Mouse (Mus musculus) layer of hippocampus, adult 8-10 months (tissue): Measurements from ENCODE around the gene Fam166a. TPM values are rescaled to one million over a fixed set of nuclear protein-coding genes. Genes with fewer than 3 reads are reported as not detected.

Experiments
- DNase-seq, 2 experiments: peaks; one replicate each; pipeline ENCODE4 v3.0.0; 2022; ENCODE audit warnings: low spot score in 2 of 2
- total RNA-seq, 4 experiments: library from RNA; stranded (reverse); gene quantifications; 2 replicates each; pipeline ENCODE4 v1.2.4; 2022

The Fam166a gene
- not detected for total RNA-seq

DNA sequence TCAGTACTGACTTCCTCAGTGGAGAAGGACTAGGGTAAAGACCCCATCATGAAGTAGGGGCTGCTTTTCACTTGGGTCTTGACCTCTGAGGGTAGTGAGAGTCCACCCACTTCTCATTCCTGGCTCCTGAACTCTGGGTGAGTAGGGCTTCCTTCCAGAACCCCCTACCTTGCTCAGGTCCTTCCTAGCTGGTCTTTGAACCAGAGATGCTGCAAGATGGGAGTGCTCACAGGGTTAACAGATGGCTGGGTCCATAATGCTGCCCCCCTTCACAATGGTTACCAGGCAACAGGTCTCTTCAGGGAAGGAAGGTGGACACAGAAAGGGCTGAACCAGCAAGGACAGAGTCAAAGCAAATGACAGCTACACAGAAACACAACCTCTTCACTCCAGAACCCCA, at the start of gene Fam166a:
Gene Fam166a, plus strand, starts transcription at position 301 of the 400 bp plus-strand sequence.
- no peak for DNase-seq

DNA sequence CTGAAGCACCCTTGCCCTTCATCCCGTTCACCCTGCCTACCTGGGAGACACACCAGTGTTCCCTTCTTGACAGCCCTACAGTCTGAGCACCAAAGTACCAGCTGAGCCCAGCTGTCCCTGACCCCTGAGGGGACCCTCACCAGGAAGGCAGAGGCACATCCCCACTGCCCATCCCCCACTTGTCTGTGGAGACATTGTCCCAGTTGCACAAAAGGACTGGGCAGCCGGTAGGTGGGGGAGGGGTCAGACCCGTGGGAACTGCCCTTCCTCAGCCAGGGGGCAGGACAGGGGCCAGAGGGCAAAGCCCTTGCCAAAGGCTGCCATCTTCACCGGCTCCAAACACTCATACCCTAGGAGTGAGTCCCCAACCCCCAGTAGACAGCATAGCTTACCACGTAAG, 48.8 kb upstream of the Fam166a start:
- DNase-seq = no peak

DNA sequence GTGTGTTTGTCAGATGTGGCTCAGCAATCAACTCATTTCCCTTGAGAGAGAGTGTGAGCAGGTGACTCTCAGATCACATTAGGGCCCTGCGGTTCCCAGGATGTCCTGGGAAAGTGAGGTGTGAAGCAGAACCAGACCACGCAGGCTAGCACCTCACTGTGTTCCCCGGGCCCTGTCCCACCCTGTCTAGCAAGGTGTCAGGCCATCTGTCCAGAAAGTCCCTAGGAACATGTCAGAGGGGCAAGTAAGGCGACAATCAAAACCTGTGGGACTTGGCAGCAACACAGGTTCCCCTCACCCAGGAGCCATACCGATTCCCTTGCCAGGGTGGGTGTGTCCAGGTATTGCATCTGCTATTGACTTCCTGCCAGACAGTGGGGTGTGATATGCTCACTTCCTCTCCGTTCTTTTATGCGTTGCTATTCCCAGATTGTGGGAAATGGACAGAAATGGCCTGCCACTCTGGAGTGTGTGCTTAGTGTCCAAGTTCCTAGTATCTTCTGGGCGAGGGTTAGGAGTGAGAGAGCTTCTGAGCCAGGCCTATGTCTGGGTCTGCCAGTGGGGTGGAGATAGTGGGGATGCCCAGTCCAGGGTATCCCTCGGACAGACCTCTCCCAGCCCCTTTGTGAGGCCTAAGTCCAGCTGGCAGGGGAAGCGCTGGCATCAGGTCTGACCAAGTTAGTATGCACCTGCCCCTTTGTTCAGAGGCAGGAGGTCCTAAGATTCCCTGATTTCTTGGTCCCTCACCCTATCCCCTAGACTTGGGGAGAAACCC, 48.0 kb upstream of the Fam166a start:
- DNase-seq = no peak

DNA sequence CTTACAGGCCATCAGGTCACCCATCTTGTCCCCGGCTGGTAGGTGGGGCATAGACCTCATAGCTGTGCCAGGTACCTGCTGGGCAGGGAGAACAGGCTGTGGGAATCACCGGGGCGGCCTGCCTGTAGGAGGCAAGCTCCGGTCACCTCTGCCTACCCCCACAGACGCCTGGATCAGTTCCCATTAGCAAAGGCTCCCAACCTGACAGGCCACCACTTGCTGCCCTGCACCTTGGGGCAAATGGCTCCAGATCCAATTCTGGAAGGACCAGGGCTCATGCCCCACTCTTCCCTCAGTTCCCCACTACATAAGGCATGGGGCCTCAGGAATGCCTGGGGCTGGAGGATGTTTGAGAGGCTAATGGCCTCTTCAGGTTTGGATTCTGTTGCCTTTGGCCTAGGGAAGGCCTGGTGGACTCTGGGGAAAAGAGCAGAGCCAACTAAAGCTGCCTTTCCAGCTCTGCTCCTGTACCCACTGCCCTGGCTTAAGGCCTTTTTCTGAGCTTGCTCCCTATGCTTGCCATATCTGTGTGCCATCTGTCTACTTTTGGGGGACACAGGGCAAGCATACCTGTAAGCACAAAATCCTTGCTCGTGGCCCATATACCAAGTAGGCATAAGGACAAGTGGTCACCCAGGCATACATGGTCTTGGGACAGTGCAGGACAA, 47.3 kb upstream of the Fam166a start:
- DNase-seq = no peak

DNA sequence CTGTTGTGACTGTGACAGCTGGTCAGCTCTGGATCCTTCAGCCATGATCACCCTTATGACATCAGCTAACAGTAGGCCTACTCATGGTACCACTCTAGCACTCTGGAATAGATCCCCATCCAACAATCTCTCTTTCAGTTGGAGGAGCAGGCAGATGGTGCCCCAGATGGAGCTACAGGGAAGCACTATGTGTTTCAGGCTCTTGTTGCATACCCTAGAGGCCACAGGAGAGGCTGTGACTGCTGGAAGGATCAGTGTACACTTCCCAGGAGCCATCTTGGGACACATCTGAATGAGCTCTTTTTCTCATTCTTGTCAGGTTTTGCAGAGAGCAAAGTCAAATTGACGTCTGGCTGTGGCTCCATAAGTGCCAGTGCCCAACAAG, 46.8 kb upstream of the Fam166a start:
- peak in 1 of 2 experiments; percentile 70 for DNase-seq

DNA sequence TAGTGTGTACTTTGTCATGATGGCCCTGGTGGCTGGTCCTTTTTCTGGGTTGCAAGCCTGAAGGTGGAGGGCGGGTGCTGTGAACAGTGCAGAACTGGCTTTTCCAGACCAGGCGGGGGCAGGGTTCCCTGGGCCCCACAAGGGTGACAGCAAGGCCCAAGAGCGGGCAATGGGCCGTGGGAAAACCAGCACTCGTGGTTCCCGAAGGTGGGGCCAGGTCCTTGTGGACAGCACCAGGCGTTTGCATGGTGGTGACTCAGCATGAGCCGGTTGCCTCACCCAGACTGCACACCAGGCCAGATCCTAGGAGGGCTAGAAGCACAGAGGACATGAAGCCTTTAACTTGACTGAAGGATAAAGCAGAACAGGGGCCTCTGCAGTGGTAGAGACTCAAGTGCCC, 45.9 kb upstream of the Fam166a start:
- no peak for DNase-seq

DNA sequence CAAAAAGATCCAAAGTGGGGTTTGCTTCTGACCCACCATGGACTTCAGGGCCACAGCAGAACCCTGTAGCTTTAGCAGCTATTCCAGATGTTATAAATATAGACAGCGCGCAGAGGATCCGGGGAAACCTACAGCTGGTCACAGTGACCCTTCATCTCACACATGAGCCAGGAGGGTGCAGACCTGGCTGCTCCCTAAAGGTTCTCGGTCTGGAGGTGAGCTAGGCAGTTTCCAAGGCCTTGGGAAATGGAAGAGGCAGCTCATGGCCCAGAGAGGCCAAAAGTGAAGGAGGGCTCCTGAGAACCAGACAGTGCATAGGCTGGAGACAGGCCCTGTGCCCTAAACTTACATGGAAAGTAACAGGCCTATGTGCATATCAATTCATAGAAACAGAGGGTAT, 44.7 kb upstream of the Fam166a start:
- no peak for DNase-seq

DNA sequence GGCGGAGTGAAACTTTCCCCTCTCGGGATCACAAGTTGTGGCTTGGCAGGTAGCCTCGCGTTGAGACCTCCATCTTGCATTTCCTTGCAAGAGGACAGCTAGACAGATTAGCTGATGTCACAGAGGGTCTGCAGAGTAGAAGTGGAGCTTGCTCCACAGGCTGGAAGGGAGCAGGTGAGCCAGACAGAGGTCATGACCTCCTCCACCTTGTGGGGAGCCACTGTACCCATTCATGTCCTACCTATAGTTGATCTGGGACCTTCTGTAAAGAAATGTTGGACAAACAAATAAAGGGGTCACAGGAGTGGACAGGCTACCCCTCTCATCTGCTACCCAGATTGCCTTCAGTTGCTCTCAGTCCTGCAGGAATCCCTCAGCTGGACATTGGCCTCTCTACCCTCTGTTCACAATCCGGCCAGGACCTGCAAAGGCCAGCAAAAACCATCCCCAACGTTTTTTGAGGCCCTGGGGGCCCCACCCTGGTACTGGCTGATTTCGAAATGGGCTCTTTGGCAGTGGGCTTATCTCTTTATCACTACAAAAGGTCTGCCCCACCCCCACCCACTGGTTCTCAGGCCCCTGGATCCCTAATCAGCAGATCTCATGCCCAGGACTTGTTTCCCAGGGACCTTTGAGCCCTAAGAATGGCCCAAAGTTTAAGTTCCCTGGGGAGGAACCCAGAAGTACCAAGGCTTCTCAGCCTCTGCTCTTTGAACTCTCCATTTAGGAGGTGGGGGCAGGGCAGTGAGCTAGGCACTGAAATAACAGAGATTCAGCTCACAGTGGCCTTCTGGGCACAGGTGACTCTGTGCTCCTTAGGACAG, 43.5 kb upstream of the Fam166a start:
- no peak for DNase-seq

DNA sequence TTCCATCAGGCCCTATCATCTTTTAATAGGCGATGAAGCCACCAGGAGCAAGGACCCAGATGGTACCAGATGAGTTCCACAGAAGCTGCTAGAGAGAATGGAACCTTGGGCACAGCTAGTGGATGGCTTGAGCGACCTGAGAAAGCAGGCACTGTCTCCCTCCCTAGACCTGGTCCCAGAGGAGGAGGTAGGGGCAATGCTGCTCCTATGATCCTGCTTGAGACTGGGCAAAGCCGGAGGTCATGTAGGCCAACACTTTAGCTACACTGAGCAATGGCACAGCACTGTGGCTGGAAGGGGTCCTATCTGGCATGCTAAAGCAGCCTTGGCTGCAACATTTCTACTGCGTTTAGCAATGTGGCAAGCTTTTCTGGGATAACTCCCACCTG, 42.9 kb upstream of the Fam166a start:
- DNase-seq = peak in 1 of 2 experiments; percentile 5

DNA sequence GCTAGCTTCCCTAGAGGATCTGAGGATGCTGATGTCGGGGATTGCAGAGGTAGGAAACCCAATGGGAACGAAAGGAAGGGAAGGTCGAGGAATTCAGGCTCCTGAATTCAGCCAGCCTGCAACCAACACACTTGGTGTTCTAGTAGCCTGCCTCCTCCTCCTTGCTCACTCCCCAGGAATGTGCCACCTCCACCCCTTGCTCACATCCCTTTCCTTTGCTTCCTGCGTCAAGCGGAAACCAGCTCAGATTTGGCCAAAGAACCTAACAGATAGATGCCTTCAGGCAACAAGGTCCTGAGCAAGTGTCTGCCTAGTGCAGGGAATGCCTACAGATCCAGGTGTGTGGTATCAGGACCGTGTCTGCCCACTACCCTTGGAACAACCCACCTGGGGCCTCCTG, 42.0 kb upstream of the Fam166a start:
- peak in 1 of 2 experiments; percentile 10 for DNase-seq

DNA sequence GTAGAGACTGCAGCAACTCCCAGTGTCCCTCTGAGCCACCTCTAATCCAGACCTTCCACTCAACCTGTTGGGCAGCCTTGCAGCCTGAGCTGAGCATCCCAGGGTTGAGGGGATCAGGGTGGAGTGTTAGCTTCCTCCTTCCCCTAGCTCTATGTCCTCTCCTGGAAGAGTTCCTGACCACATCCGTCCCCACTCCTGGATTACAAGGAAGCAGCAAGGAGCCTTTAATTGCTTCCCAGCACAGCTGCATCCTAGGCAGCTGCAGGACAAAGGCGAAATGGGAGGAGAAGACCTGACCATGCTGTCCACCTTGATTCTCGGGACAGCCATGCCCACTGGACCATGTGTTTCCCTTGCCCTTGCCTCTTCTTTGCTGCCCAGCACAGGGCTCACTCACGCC, 41.5 kb upstream of the Fam166a start:
- DNase-seq = peak in 1 of 2 experiments; percentile 5

DNA sequence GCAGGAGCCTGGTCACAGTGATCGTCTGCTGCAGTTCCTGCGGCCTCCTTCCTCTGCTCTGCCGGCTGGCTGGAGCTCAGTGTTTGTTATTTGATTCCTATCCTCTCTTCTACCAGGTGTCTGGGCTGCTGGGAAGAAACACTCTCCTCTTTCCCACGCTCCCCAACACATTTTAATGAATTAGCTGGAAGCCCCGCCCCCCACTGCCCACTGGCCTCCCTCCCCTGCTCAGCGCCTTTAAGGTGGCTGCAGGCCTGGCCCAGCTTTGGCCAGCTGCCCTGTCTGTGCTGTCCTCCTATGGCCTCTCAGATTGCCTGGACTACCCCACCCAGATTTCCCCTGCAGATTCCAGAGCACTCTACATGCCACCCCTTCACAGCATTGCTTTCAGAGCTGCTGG, 40.9 kb upstream of the Fam166a start:
- DNase-seq = peak; percentile 35 to 39

DNA sequence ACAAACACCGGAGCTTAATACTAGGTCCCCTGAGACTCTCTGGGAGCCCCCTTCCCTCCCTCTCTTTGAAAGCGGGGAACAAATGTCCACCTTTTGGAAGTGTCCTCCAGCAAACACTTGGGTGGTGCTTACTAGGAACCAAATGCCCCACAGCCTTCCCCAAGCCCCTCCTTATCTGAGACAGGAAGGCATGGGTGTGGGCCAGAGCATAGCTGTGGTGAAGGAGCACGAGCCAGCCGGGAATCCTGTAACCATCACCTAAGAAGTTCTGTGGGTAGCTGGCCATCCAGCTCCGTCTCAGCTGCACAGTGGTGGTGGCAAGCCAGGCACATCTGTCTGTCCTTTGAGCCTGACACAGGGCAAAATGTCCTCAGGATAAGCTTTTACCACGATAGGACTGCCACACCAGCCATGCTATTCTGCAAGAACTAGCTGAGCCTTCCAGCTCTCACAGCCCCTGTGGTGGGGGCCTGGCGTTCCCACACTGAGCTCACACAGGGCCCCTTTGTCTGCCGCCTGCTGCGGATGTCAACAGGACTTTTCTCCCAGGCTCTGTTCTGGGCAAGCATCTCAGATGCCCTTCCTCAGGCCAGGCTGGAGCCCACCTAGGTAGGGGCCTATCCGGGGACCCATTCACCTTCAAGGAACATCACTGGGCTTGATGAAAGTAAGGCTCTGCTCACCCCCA, 40.1 kb upstream of the Fam166a start:
- DNase-seq = peak; percentile 52 to 54

DNA sequence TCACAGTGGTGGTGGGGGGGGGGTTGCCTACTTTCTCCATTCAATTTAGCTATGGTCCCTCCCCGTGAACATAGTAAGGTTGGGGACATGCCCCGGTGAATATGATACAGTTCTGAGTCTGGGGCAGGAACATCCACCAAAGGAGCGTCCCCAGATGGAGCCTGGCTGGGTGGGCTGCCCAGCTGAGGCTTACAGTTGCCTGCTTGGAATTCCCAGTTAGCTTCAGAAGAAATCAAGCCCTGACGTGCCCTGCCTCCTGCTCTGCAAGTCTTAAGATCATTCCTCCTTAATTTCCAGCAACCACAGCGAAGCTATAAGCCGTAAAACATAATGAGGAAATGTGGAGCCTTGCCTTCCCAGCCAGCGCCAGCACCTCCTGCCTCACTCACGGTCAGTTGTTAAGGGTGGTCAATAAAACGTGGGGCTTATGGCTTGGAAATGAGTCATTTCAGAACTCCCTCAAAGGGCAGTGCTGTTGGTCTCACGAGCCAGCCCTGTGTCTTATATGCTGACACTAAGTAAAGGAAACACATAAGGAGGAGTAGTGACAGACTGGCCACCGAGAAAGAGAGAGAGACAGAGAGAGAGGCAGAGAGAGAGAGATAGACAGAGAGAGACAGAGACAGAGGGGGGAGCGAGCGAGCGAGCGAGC, 38.9 kb upstream of the Fam166a start:
- peak in 1 of 2 experiments; percentile 6 for DNase-seq

DNA sequence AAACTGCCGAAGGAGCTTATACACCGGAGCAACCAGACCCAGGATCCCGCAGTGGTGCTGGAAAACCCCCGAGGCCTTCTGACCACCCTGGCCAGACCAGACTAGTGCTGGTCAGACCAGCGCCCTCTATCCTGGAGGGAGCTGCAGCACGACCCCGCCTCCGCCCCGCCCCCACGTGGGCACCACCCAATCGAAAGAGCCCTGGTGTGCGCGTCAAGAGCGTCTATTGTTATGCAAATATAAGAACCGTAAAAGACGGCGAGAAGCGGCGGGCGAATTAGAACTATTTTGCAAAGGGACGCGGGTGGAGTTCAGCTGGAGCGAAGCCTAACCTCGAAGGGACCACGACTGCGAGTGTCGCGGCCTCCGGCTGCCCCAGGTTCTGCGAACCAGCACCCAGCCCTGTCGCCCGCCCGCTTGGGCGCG, 38.1 kb upstream of the Fam166a start, which contains the start of gene Nrarp:
Gene Nrarp, plus strand, starts transcription at position 281 of the 426 bp plus-strand sequence.
- peak; percentile 92 to 93 for DNase-seq

DNA sequence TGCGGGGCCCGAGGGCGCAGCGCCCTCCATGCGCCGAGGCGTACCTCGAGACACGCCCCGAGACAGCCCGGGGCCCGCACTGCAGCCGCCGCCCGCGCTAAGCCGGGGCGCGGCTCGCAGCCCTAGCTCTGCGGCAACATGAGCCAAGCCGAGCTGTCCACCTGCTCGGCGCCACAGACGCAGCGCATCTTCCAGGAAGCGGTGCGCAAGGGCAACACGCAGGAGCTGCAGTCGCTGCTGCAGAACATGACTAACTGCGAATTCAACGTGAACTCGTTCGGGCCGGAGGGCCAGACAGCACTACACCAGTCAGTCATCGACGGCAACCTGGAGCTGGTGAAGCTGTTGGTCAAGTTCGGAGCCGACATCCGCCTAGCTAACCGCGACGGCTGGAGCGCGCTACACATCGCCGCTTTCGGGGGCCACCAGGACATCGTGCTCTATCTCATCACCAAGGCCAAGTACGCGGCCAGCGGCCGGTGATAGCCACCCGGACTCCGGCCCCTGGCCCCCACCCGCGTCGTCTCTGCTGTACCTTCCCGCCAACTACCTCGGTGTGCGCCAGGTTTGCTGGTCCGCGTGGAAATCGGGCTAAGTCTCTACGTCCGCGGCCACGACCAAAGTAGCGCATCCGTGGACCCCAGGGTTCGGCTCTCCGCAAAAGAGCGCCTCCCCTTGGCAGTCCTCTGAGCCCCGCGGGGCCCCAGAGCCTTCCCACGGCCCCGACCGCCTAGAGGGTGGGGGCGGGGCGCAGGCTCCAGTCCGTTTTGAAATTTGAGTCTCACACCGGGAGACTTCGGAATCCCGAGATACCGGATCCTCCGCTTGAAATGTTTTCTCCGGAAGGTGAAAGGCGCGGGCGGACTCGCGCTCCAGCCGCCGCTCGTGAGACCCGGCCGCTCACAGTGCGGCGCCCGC, 37.3 kb upstream of the Fam166a start:
- DNase-seq = peak in 1 of 2 experiments; percentile 17

DNA sequence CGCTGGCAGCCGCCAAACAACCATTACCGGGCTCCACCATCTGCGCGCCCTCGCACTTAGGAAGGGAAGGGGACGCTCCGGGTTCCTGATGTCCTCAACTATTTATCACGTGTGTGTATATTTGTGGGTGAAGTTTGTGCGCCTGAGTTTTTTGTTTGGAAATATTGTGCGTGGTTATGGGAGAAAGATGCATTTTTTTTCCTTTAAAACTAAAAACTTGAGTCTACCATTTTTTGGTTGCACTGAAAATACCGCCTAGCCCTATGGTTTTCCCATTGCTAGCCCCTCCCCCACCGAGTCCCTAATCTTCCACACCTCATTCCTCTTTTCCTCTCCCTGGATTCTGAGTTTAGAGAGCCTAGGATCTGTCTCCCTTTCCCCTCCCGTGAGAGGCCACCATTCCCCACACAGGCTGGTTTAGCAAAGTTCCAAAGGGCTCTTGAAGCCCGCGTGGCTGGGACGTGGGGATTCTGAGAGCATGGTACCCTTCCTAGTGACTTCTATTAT, 36.6 kb upstream of the Fam166a start:
- no peak for DNase-seq

DNA sequence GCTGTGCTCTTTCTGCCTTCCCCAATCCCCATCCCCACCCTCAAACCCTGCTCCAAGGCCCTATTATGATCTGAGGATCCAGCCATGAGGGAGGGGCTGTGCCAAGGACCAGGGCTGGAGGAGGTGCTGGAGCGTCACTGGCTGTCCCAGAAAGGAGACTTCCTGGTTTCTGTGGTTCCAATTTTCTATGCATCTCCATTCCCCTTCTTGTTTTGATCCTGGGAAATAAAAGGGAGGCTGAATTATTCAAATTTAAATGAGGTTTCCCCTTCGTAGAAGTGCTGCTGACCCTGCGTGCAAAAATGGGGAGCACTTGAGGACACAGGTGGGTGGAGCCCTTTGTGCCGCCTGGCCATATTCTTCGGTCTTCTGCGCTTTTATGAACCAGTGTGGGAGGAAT, 35.9 kb upstream of the Fam166a start:
- DNase-seq = no peak

DNA sequence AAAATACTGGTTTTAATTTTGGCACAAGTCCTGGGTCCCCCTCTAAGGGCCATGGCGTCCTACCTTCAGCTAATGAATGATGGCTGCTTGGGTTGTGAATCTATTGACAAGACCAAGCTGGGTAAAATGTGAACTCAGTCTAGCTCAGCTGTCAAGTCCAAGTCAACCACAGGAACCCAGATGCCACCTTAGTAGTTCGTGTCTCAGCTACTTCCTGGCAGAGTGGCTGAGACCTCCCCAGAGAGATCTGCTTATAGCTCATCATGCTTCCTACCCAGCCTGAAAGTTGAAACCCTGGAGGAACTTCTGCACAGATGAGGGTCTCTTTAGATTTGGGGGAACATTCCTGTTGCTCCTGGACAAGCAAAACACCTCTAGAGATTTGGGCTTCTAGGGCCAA, 35.2 kb upstream of the Fam166a start:
- DNase-seq = no peak

DNA sequence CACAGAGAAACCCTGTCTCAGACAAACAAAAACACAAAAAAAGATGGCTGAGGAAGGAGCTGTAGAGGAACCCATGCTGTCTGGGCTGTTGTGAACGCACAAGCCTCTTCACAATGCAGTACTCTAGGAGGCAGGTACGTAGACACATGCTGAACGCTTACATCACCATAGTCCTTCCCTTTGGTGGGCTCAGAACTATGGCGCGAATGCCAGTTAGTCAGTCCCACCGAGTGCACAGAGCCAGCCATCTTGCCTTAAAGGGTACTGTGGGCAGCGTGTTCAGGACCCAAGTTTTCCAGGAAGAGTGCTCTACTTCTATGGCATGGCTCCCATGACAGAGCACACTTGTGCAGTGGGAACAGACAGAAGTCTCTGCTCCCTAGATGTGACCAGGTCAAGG, 34.0 kb upstream of the Fam166a start:
- DNase-seq = no peak
